Mouse (Mus musculus) limb, embryonic 14.5 days (tissue): ENCODE results near the gene Rhox9. TPM values are rescaled to one million over a fixed set of nuclear protein-coding genes. Genes with fewer than 3 reads are reported as not detected.
"Not testable (repeated sequence)": the region's sequence is repeated elsewhere in the genome, so short reads cannot be mapped to it uniquely, and the experiment has no call there.

Experiments
- ATAC-seq: fragments of 200-750 bp; cut with Nextera tagmentation; 2 replicates; pipeline ENCODE4 v1.8.0; 2017; ENCODE audit warnings: low read depth, moderate number of reproducible peaks, moderate TSS enrichment; ENCODE audit not compliant: low FRiP score
- DNase-seq: peaks from one replicate; pipeline ENCODE4 v3.0.0-alpha.2; 2015; ENCODE audit warnings: low spot score
- H3K27ac ChIP-seq: fragments of 300-500 bp; sonication (generic); replicated peaks from 2 replicates; pipeline ENCODE4 v1.5.1; 2014; ENCODE audit warnings: low read depth, mild to moderate bottlenecking, low read length, moderate library complexity, mixed read lengths
- H3K27me3 ChIP-seq: fragments of 300-500 bp; sonication (generic); 2 replicates; pipeline ENCODE4 v1.6.1; 2014; ENCODE audit warnings: low read length, mixed read lengths; ENCODE audit not compliant: control insufficient read depth, insufficient read depth
- H3K36me3 ChIP-seq: fragments of 300-500 bp; sonication (generic); 2 replicates; pipeline ENCODE4 v1.6.1; 2014; ENCODE audit warnings: mild to moderate bottlenecking, low read length, moderate library complexity, mixed read lengths; ENCODE audit not compliant: control insufficient read depth, insufficient read depth
- H3K4me1 ChIP-seq: fragments of 300-500 bp; sonication (generic); 2 replicates; pipeline ENCODE4 v1.6.1; 2014; ENCODE audit warnings: antibody characterized with exemption, low read length, mixed read lengths; ENCODE audit not compliant: control insufficient read depth, insufficient read depth
- H3K4me2 ChIP-seq: fragments of 300-500 bp; sonication (generic); replicated peaks from 2 replicates; pipeline ENCODE4 v1.6.1; 2014; ENCODE audit warnings: low read depth, mild to moderate bottlenecking, low read length, moderate library complexity; ENCODE audit not compliant: severe bottlenecking
- H3K4me3 ChIP-seq: fragments of 300-500 bp; sonication (generic); replicated peaks from 2 replicates; pipeline ENCODE4 v1.5.1; 2014; ENCODE audit warnings: low read length
- H3K9ac ChIP-seq: fragments of 300-500 bp; sonication (generic); 2 replicates; pipeline ENCODE4 v1.6.1; 2014; ENCODE audit warnings: mild to moderate bottlenecking, low read depth, low read length, moderate library complexity; ENCODE audit not compliant: severe bottlenecking
- H3K9me3 ChIP-seq: fragments of 300-500 bp; sonication (generic); 2 replicates; pipeline ENCODE4 v1.6.1; 2016; ENCODE audit warnings: low read length; ENCODE audit not compliant: control insufficient read depth
- POLR2A ChIP-seq: fragments of 200-500 bp; IDR thresholded peaks from 2 replicates; pipeline ENCODE4 v1.8.0; 2012; ENCODE audit warnings: inconsistent platforms, mild to moderate bottlenecking, moderate library complexity, borderline replicate concordance; ENCODE audit not compliant: insufficient read depth, insufficient read length; ENCODE audit errors: extremely low read depth
- WGBS: fragments of 180-500 bp; shearing (Covaris S2); extraction: QIAGEN DNeasy Blood & Tissue Kit; methylation state at CpG from one replicate; pipeline ENCODE4 v1.1.7; 2014; 5-methylcytosine and 5-hydroxymethylcytosine counted together
- polyA plus RNA-seq, 2 experiments: library from polyadenylated mRNA; depleted of rRNA in 1 of 2; stranded (reverse) in 1 of 2; unstranded in 1 of 2; fragments of >200 nt; fragmentation: Nextera tagmentation in 1 of 2; extraction: Ambion mirVana in 1 of 2; gene quantifications; 2 replicates each; pipeline versions ENCODE4 v1.2.1 to v1.2.3; 2012 to 2014

Gene Rhox9
- polyA plus RNA-seq (2012; rRNA removed): 0.32 and 0.35 TPM in 2 replicates
- not detected in 2 replicates for polyA plus RNA-seq (2014; fragmentation: Nextera tagmentation; extraction: Ambion mirVana)

DNA sequence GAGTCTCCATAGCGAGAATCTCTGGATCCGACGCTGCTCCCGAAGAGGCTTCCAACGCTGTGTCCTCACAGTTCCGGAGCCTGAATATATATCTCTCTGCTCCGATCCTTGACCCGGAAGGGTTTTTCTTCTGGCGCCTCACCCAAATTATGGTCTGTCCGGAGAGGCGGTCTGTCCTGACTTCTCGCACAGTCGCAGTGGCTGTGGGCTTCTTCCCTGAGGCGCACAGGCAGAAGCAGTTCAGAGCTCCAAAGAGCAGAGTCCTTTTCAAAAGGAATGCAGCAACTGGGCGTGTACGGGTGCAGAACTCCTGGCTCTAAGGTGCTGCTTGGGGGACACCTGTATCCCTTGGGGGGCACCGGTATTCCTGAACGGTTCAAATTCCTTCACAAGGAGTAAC lies at the start of gene Rhox9:
Gene Rhox9 (minus strand): TSS at position 101 of the 400 bp plus-strand sequence.
- not testable (repeated sequence) for ATAC-seq
- 93% methylated on average over 9 of the region's 18 CpGs for WGBS

GRCm38 (mm10) chrX:37916311-37916710 lies 14.7 kb upstream of the Rhox9 start:
- ATAC-seq: no peak
- Histone ChIP-seq H3K4me1 (no peaks in the 10 kb centered on the region), H3K9ac (no peak overlapping the region), H3K4me3 (no peak overlapping the region), H3K27me3 (no peaks in the 10 kb centered on the region), H3K9me3 (no peaks in the 10 kb centered on the region), H3K36me3 (no peaks in the 10 kb centered on the region), H3K4me2 (no peak overlapping the region), H3K27ac (no peak overlapping the region)
- 71% methylated on average over 4 of the region's 4 CpGs for WGBS
- DNase-seq: no peak
- TF ChIP-seq POLR2A: no peak

More for the DNA sequence above, at the start of gene Rhox9:
- H3K27ac ChIP-seq, H3K9ac ChIP-seq, DNase-seq, H3K4me2 ChIP-seq, H3K9me3 ChIP-seq, H3K4me3 ChIP-seq, H3K4me1 ChIP-seq, H3K36me3 ChIP-seq, H3K27me3 ChIP-seq: not testable (repeated sequence)

- no peaks in the 10 kb centered on the region for H3K9me3 ChIP-seq
- 53% methylated on average over 7 of the region's 7 CpGs for WGBS
- ATAC-seq: no peak
- H3K27ac ChIP-seq: no peak overlapping the region
- DNase-seq: no peak
- no peak overlapping the region for H3K9ac ChIP-seq
- H3K27me3 ChIP-seq: no peaks in the 10 kb centered on the region
- TF ChIP-seq POLR2A: no peak
- H3K4me2 ChIP-seq: no peak overlapping the region
- no peaks in the 10 kb centered on the region for H3K36me3 ChIP-seq
- H3K4me1 ChIP-seq: no peaks in the 10 kb centered on the region
- no peak overlapping the region for H3K4me3 ChIP-seq
Observed at GRCm38 (mm10) chrX:37908581-37908980, 7.0 kb upstream of the Rhox9 start.

DNA sequence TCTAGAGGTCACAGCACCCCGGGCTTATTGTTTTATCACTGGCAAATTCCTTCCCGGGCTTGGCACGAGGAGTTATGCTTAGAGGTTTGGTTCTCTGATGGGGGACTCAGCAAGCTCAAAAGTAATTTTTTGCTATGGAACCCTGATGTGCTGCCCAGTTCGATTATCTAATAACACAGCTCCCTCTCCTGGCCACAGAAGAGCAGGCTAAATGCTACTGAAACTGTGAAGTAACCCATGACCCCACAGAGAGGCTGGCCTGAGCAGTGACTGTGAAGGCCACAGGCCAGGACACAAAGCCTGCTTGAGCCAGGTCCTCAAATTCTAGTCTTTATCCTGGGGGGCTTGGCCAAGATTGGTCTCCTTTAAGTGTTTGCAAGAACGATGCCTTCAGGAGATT lies 2.2 kb upstream of the Rhox9 start:
- Histone ChIP-seq H3K9ac (no peak overlapping the region), H3K27me3 (no peaks in the 10 kb centered on the region), H3K4me1 (no peaks in the 10 kb centered on the region), H3K27ac (no peak overlapping the region), H3K4me2 (no peak overlapping the region), H3K4me3 (no peak overlapping the region), H3K36me3 (no peaks in the 10 kb centered on the region), H3K9me3 (no peaks in the 10 kb centered on the region)
- DNase-seq (no peak), ATAC-seq (no peak)
- WGBS: 75% methylated on average over 5 of the region's 5 CpGs
- TF ChIP-seq POLR2A: no peak

DNA sequence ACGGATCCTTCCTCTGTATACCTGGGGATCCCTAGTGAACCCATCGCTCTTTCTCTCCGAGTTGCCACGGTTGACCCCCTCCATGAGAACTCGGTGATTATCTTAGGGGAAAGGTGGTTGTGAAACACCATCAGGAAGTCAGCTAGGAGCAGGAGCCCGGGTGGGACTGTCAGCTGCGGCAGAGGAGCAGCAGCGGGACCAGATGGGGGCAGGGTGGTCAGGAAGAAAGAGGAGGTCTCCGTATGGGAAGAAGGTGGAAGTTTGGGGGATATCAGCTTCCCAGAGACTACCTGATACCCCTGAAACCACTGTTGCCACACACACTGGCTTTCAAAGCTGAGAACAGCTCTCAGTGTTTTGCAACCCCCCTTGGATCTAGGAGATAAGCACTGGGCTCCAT lies 4.4 kb downstream of the Rhox9 start, which contains the start of gene Rhox7b:
Gene Rhox7b (minus strand): TSS at position 101 of the 400 bp plus-strand sequence.
- H3K9me3 ChIP-seq, H3K27ac ChIP-seq, DNase-seq, ATAC-seq, H3K4me1 ChIP-seq, H3K36me3 ChIP-seq, H3K4me3 ChIP-seq, H3K27me3 ChIP-seq, H3K9ac ChIP-seq, H3K4me2 ChIP-seq: not testable (repeated sequence)
- WGBS: 82% methylated on average over 9 of the region's 9 CpGs

- Histone ChIP-seq H3K9me3 (no peaks in the 10 kb centered on the region), H3K36me3 (no peaks in the 10 kb centered on the region), H3K4me3 (no peak within 1 kb of the TSS), H3K4me2 (no peak within 1 kb of the TSS), H3K9ac (no peak within 1 kb of the TSS), H3K4me1 (no peaks in the 10 kb centered on the region), H3K27ac (no peak within 1 kb of the TSS), H3K27me3 (no peaks in the 10 kb centered on the region)
- ATAC-seq: no peak
- 72% methylated on average over 4 of the region's 4 CpGs for WGBS
- no peak for TF ChIP-seq POLR2A
- DNase-seq: no peak
Observed at GRCm38 (mm10) chrX:37878844-37879243, 22.7 kb downstream of the Rhox9 start, which contains the start of gene Rhox8. Gene Rhox8, minus strand, starts transcription at chrX:37878944.
